Mouse (Mus musculus): ENCODE results near the gene Atp6v1e2. TPM values are rescaled to one million over a fixed set of nuclear protein-coding genes. Genes with fewer than 3 reads are reported as not detected.

Atp6v1e2 gene
- polyA plus RNA-seq, 1 experiment from 2014 or later, result 0.14 TPM

DNA sequence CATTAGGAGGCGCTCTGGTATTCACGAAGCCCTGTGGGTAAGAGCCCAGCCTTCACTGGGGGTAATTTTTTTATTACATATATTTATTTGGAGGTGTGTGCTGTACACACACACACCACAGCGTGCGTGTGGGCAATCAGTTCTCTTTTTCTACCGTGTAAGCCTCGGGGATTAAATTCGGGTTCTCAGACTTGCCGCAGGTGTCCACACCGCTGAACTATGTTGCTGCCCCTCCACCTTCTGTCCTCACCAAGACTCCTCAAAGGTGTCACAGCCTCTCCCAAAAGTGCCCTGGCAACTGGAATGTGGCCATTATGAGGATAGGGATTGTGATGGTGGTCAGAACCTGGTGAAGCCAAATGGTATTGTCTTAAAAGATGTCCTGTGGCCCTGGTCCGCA, 30.6 kb downstream of the Atp6v1e2 start, which contains the start of gene Tmem247:
Tmem247 (plus strand) TSS at position 301 of the 400 bp plus-strand sequence.
- H3K9ac ChIP-seq (ENCODE audit: low read length), result no peak within 1 kb of the TSS
- H3K9me3 ChIP-seq (ENCODE audit: control insufficient read depth, low read length), result no peaks in the 10 kb centered on the region
- H3K4me1 ChIP-seq (ENCODE audit: control insufficient read depth, insufficient read depth, low read length), result no peaks in the 10 kb centered on the region
- H3K4me3 ChIP-seq (ENCODE audit: low read depth, low read length), result no peak within 1 kb of the TSS
- no peak within 1 kb of the TSS for H3K4me2 ChIP-seq
- DNase-seq (ENCODE audit: low spot score, missing footprints), result no peak
- H3K36me3 ChIP-seq (ENCODE audit: control insufficient read depth, insufficient read depth, low read length), result no peaks in the 10 kb centered on the region
- no peaks in the 10 kb centered on the region for H3K27me3 ChIP-seq (ENCODE audit: control insufficient read depth, insufficient read depth, low read length)
- H3K27ac ChIP-seq (ENCODE audit: low read depth, low read length), result no peak within 1 kb of the TSS
- ATAC-seq (ENCODE audit: low FRiP score), result no peak
- WGBS, result 92% methylated on average over 10 of the region's 10 CpGs

DNA sequence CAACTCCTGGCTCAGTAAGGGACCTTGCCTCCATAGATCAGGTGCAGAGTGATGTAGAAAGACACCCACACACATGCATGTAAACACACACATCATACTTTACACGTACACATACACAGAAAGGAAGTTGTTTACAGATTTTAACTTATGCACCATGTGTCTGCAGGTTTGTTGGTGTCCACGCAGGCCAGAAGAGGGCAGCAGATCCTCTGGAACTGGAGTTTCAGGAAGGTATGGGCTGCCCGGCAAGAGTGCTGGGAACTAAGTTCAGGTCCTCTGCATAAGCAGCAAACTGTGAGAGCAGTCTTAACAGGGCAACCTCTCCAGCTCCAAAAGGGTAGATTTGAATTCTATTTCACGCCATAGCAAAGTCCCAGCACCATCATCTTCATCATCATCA, 32.2 kb downstream of the Atp6v1e2 start:
- no peak overlapping the region for H3K4me3 ChIP-seq (ENCODE audit: low read depth, low read length)
- ATAC-seq (ENCODE audit: low FRiP score), result no peak
- no peaks in the 10 kb centered on the region for H3K4me1 ChIP-seq (ENCODE audit: control insufficient read depth, insufficient read depth, low read length)

DNA sequence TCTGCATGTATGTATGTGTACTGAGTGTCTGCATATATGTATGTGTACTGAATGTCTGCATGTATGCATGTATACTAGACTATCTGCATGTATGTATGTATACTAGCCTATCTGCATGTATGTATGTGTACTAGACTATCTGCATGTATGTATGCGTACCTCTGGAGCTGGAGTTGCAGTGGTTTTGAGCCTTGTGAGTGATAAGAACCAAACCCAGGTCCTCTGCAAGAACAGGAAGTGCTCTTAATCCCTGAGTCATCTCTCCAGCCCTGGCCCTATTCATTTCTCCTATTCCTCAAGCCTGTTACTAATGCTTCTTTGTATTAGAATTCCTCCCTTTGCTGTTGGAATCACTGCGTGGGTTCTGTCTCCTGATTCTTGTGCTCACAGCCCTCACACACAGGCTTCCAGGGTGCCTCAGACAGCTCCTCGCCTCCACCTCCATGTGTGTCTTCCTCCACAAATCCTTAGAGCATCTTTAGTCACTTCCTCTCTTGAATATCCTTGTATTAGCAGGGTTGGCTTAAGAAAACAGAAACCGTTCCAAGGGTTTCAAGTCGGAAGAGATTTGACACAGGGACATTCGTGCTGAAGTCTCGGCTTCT, 34.6 kb downstream of the Atp6v1e2 start:
- Histone ChIP-seq H3K4me1 (ENCODE audit: control insufficient read depth, insufficient read depth, low read length) (no peaks in the 10 kb centered on the region), H3K27me3 (ENCODE audit: control insufficient read depth, insufficient read depth, low read length) (no peaks in the 10 kb centered on the region), H3K4me2 (no peak overlapping the region), H3K36me3 (ENCODE audit: control insufficient read depth, insufficient read depth, low read length) (no peaks in the 10 kb centered on the region), H3K4me3 (ENCODE audit: low read depth, low read length) (no peak overlapping the region), H3K9me3 (ENCODE audit: control insufficient read depth, low read length) (no peaks in the 10 kb centered on the region), H3K9ac (ENCODE audit: low read length) (no peak overlapping the region), H3K27ac (ENCODE audit: low read depth, low read length) (no peak overlapping the region)
- ATAC-seq (ENCODE audit: low FRiP score), result no peak
- DNase-seq (ENCODE audit: low spot score, missing footprints), result no peak
- 80% methylated on average over 7 of the region's 7 CpGs for WGBS

More for the DNA sequence above, 32.2 kb downstream of the Atp6v1e2 start:
- no peak overlapping the region for H3K9ac ChIP-seq (ENCODE audit: low read length)
- no peak for DNase-seq (ENCODE audit: low spot score, missing footprints)
- H3K9me3 ChIP-seq (ENCODE audit: control insufficient read depth, low read length), result no peaks in the 10 kb centered on the region
- no peak overlapping the region for H3K27ac ChIP-seq (ENCODE audit: low read depth, low read length)
- H3K4me2 ChIP-seq, result no peak overlapping the region
- no peaks in the 10 kb centered on the region for H3K27me3 ChIP-seq (ENCODE audit: control insufficient read depth, insufficient read depth, low read length)
- H3K36me3 ChIP-seq (ENCODE audit: control insufficient read depth, insufficient read depth, low read length), result no peaks in the 10 kb centered on the region
- 74% methylated on average over 4 of the region's 4 CpGs for WGBS

DNA sequence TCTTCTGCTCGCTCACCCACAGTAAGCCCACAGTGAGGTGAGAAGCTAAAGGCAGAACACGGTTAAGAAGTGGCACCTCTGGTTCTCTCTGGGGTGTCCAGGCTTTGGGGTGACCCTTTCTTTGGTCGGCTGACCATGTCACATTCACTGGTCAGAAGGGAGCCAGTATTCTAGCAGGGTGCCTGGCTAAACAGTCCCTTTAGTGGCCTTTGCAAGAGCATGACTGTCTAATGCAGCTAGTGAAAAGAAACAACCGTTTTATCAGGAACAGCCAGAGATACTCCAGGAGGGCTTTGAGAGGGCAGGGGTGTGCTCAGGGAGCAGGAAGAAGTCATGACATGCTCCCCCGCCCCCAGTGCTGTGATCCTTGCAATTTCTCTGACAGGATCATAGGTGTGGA, 36.4 kb downstream of the Atp6v1e2 start:
- Histone ChIP-seq H3K4me1 (ENCODE audit: control insufficient read depth, insufficient read depth, low read length) (no peaks in the 10 kb centered on the region), H3K27me3 (ENCODE audit: control insufficient read depth, insufficient read depth, low read length) (no peaks in the 10 kb centered on the region), H3K36me3 (ENCODE audit: control insufficient read depth, insufficient read depth, low read length) (no peaks in the 10 kb centered on the region), H3K4me2 (no peak overlapping the region), H3K9me3 (ENCODE audit: control insufficient read depth, low read length) (no peaks in the 10 kb centered on the region), H3K27ac (ENCODE audit: low read depth, low read length) (no peak overlapping the region), H3K4me3 (ENCODE audit: low read depth, low read length) (no peak overlapping the region), H3K9ac (ENCODE audit: low read length) (no peak overlapping the region)
- ATAC-seq (ENCODE audit: low FRiP score) (no peak), DNase-seq (ENCODE audit: low spot score, missing footprints) (no peak)
- 62% methylated on average over 5 of the region's 5 CpGs for WGBS

DNA sequence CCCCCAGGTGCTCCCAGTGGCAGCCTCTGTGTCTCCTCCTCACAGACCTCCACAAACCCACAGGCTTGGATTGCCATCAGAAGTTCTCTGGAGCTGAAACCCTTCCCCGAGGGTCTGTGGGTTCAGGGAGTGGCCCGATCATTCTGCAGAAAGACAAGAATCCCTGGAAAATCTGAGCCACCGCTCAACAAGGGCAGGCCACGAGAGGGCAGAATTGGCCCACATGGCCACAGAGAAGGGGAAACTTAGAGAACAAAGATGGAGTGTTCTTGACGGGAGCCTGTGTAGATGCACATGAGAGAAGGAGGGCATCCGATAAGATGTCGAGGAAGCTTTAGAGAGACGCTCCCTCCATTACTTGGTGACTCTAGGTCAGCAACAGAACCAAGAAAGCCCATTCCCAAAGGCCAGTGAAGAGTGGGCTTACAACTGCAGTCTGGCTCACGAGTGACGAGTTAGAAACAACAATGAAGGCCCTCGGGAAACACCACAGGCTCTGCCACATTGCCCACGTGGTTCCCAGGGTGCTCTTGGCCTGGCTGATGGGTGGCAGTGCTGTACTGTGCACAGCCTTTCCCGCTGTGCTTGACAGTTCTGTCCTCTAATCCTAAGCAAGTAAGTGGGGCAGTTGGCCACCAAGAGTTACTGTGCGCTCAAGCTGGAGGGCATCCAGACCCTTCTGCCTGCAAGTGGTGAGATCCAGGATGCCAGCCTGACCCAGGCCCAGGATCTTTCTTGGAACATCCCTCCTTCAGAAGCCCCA, 37.8 kb downstream of the Atp6v1e2 start:
- Histone ChIP-seq H3K9ac (ENCODE audit: low read length) (no peak overlapping the region), H3K27me3 (ENCODE audit: control insufficient read depth, insufficient read depth, low read length) (no peaks in the 10 kb centered on the region), H3K4me2 (no peak overlapping the region), H3K9me3 (ENCODE audit: control insufficient read depth, low read length) (no peaks in the 10 kb centered on the region), H3K4me1 (ENCODE audit: control insufficient read depth, insufficient read depth, low read length) (peaks cover 9% of the 10 kb centered on the region), H3K36me3 (ENCODE audit: control insufficient read depth, insufficient read depth, low read length) (no peaks in the 10 kb centered on the region), H3K27ac (ENCODE audit: low read depth, low read length) (no peak overlapping the region), H3K4me3 (ENCODE audit: low read depth, low read length) (no peak overlapping the region)
- DNase-seq (ENCODE audit: low spot score, missing footprints), result no peak
- WGBS, result 79% methylated on average over 14 of the region's 14 CpGs
- ATAC-seq (ENCODE audit: low FRiP score), result no peak

DNA sequence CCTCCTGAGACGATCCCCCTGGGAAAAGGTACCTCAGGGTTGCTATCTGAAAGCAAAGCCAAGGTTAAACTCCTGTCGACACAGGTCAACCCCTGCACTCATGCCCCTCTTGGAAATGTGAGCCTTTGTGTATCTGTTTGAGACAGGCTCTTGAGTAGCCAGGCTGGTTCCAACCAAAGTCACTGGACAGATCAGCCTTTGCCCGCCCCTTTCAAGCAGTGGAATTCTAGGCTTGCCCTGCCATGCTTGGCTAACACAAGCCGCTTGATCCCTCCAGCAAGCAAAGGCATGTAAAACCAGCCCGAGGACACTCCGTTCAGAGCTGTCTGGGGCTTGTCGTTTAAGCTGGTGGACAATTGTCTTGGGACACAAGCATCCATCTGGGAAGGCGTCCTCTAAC, 39.4 kb downstream of the Atp6v1e2 start:
- no peak for ATAC-seq (ENCODE audit: low FRiP score)
- no peak overlapping the region for H3K4me3 ChIP-seq (ENCODE audit: low read depth, low read length)
- H3K9ac ChIP-seq (ENCODE audit: low read length), result no peak overlapping the region
- no peak for DNase-seq (ENCODE audit: low spot score, missing footprints)
- H3K36me3 ChIP-seq (ENCODE audit: control insufficient read depth, insufficient read depth, low read length), result no peaks in the 10 kb centered on the region
- WGBS, result 68% methylated on average over 8 of the region's 8 CpGs
- H3K9me3 ChIP-seq (ENCODE audit: control insufficient read depth, low read length), result no peaks in the 10 kb centered on the region
- H3K4me2 ChIP-seq, result no peak overlapping the region
- no peak overlapping the region for H3K27ac ChIP-seq (ENCODE audit: low read depth, low read length)
- H3K4me1 ChIP-seq (ENCODE audit: control insufficient read depth, insufficient read depth, low read length), result peaks cover 11% of the 10 kb centered on the region
- no peaks in the 10 kb centered on the region for H3K27me3 ChIP-seq (ENCODE audit: control insufficient read depth, insufficient read depth, low read length)

DNA sequence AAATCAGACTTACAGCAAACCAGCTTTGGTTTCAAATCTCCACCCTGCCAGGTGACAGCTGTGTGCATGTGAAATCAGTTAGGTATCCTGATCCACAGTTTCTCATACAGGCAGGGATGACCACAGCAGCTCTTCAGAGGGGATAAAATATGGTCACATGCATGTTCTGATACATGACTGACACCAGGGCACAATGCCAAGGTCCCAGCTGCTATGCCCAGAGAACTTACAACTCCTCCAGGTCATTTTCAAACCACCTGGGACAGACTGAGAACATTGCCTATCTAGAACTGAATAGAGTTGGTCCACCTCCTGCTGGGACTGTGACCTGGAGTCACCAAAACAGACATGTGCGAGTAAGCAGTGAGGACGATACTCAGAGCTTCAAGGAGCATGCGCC, 40.6 kb downstream of the Atp6v1e2 start:
- H3K27ac ChIP-seq (ENCODE audit: low read depth, low read length), result no peak overlapping the region
- WGBS, result 78% methylated on average over 3 of the region's 3 CpGs
- DNase-seq (ENCODE audit: low spot score, missing footprints), result no peak
- H3K4me1 ChIP-seq (ENCODE audit: control insufficient read depth, insufficient read depth, low read length), result peaks cover 11% of the 10 kb centered on the region
- H3K4me2 ChIP-seq, result no peak overlapping the region
- no peak overlapping the region for H3K9ac ChIP-seq (ENCODE audit: low read length)
- H3K36me3 ChIP-seq (ENCODE audit: control insufficient read depth, insufficient read depth, low read length), result no peaks in the 10 kb centered on the region
- no peaks in the 10 kb centered on the region for H3K27me3 ChIP-seq (ENCODE audit: control insufficient read depth, insufficient read depth, low read length)
- H3K4me3 ChIP-seq (ENCODE audit: low read depth, low read length), result no peak overlapping the region
- no peak for ATAC-seq (ENCODE audit: low FRiP score)
- no peaks in the 10 kb centered on the region for H3K9me3 ChIP-seq (ENCODE audit: control insufficient read depth, low read length)

DNA sequence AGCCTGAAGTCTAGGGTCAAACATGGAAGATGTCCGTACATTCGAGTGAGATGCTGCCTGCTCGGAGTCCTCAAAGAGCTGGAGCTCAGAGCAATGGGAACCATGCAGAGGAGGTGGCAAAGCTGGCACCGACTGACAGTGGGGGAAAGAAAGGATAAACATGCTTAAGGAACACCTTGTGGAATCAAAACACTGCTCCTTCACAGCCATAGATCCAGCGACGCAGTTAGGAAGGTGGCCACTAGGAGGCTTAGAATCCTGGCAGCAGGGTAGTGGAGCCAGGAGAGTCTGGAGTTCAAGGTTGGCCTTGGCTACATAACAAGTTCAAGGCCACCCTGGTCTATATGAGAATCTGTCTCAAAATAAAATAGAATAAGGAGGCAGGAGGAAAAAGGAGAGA, 41.1 kb downstream of the Atp6v1e2 start:
- ATAC-seq (ENCODE audit: low FRiP score) (no peak), DNase-seq (ENCODE audit: low spot score, missing footprints) (peak; percentile 84)
- H3K4me3 ChIP-seq (ENCODE audit: low read depth, low read length), result no peak overlapping the region
- H3K36me3 ChIP-seq (ENCODE audit: control insufficient read depth, insufficient read depth, low read length), result no peaks in the 10 kb centered on the region
- H3K4me1 ChIP-seq (ENCODE audit: control insufficient read depth, insufficient read depth, low read length), result peaks cover 11% of the 10 kb centered on the region
- H3K4me2 ChIP-seq, result no peak overlapping the region
- no peaks in the 10 kb centered on the region for H3K9me3 ChIP-seq (ENCODE audit: control insufficient read depth, low read length)
- no peaks in the 10 kb centered on the region for H3K27me3 ChIP-seq (ENCODE audit: control insufficient read depth, insufficient read depth, low read length)
- no peak overlapping the region for H3K9ac ChIP-seq (ENCODE audit: low read length)
- H3K27ac ChIP-seq (ENCODE audit: low read depth, low read length), result no peak overlapping the region
- WGBS, result 31% methylated on average over 6 of the region's 6 CpGs

DNA sequence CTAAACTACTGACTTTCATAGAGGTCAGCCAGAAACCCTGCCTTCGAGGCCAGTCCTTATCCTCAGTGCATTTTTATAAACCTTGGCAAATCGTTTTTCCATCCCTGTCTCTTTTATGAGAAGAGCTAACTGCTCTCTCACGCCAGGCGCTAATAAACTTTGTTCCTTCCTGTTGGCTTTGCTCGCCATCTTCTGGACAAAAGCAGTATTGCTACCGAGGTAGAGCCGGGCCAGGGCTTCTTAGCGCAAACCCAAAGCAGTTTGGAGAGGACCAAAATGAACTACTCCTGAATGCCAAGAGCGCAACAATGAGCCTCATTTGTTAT, 41.6 kb downstream of the Atp6v1e2 start:
- peak overlapping the region; percentile 44; the same call in 1 of the 2 replicates for H3K9ac ChIP-seq (ENCODE audit: low read length)
- H3K36me3 ChIP-seq (ENCODE audit: control insufficient read depth, insufficient read depth, low read length), result no peaks in the 10 kb centered on the region
- WGBS, result 3% methylated on average over 9 of the region's 9 CpGs
- ATAC-seq (ENCODE audit: low FRiP score) (peak; percentile 38; the same call in 1 of the 2 replicates), DNase-seq (ENCODE audit: low spot score, missing footprints) (peak; percentile 98)
- peak overlapping the region; percentile 27; the same call in 1 of the 2 replicates for H3K4me2 ChIP-seq
- no peaks in the 10 kb centered on the region for H3K9me3 ChIP-seq (ENCODE audit: control insufficient read depth, low read length)
- no peak overlapping the region for H3K27ac ChIP-seq (ENCODE audit: low read depth, low read length)
- peaks cover 11% of the 10 kb centered on the region for H3K4me1 ChIP-seq (ENCODE audit: control insufficient read depth, insufficient read depth, low read length)
- H3K27me3 ChIP-seq (ENCODE audit: control insufficient read depth, insufficient read depth, low read length), result no peaks in the 10 kb centered on the region
- no peak overlapping the region for H3K4me3 ChIP-seq (ENCODE audit: low read depth, low read length)
